ENCODE assay signal across 7 mouse cellular contexts in the genomic region with DNA sequence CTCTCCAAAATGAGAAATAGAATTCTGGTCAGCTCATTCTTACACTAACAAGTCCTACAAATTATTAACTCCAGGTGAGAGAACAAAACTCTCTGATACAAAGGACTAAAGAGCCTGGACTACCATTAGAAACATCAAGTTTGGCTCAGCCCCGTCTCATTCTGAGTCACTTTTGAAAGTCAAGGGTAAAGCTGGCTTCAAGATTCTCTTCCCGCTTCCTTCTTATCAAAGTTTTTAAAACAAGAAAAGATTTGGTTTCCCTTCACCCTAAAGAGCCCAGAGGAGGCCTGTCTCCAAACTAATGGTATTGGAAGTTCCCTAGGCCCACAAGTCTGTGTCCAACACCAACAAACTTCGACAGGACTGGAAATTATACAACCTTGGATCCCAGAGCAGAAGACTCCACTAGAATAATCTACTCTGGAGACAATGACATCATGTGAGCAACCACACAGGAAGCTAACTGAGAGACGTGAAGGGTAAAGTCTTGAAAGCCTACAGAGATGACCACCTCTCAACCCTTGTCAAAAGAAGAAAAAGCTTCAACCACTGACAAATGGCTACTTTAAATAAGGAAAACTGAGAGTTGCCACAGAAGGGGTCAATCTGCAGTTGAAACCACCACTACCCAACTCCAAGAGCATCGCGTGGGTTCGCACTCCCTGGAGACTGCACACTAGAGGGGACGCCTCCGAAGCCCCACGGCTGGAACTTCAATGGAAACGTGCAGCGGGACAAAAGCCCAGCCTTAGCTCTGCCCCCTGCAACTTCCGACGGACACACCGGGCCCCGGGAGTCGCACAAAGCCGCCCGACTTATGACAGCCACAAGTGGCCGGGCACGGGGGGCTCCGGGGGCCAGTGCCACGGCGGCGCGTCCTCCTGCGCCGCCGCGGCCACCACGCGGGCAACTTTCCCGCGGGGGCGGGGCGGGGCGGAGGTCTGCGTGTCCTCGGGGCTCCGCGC. TPM values are rescaled to one million over a fixed set of nuclear protein-coding genes. Genes with fewer than 3 reads are reported as not detected.
A peak's percentile ranks its signal among the peaks of the same experiment; 100 is the strongest.
DNase-seq lines count a peak whose midpoint lies in the region; ATAC-seq and TF ChIP-seq lines count a peak whose summit lies in the region.

No protein-coding gene starts in this region.

- H3K4me2 ChIP-seq in embryonic facial prominence, embryonic 14.5 days (ENCODE audit: low read depth, low read length) = peak overlapping the region; percentile 72
- H3K4me2 ChIP-seq in intestine, embryonic 15.5 days (replicated peaks) = peak overlapping the region; percentile 59
- H3K4me2 ChIP-seq in myocyte (ENCODE audit: low read depth) = peak overlapping the region; percentile 62

- peaks cover 40% of the 10 kb centered on the region for H3K36me3 ChIP-seq in embryonic facial prominence, embryonic 14.5 days (ENCODE audit: control insufficient read depth, insufficient read depth, low read length)
- peaks cover 12% of the 10 kb centered on the region for H3K36me3 ChIP-seq in intestine, embryonic 15.5 days
- no peaks in the 10 kb centered on the region for H3K36me3 ChIP-seq in myocyte (ENCODE audit: control insufficient read depth, insufficient read depth)

- H3K27me3 ChIP-seq in embryonic facial prominence, embryonic 14.5 days (replicated peaks; ENCODE audit: control insufficient read depth, insufficient read depth, low read length) = no peaks in the 10 kb centered on the region
- no peaks in the 10 kb centered on the region for H3K27me3 ChIP-seq in intestine, embryonic 15.5 days (replicated peaks)
- H3K27me3 ChIP-seq in myocyte (ENCODE audit: control insufficient read depth, insufficient read depth, insufficient read length) = no peaks in the 10 kb centered on the region

- peak; percentile 27; the same call in 1 of the 2 replicates for ATAC-seq in embryonic facial prominence, embryonic 14.5 days (ENCODE audit: low read depth)
- ATAC-seq in intestine, embryonic 15.5 days = peak; percentile 18

- peak overlapping the region; percentile 90 for H3K9ac ChIP-seq in embryonic facial prominence, embryonic 14.5 days (ENCODE audit: low read depth, low read length)
- peak overlapping the region; percentile 68 for H3K9ac ChIP-seq in intestine, embryonic 15.5 days

- H3K9me3 ChIP-seq in embryonic facial prominence, embryonic 14.5 days (ENCODE audit: control insufficient read depth, low read length) = no peaks in the 10 kb centered on the region
- H3K9me3 ChIP-seq in intestine, embryonic 15.5 days = no peaks in the 10 kb centered on the region

- H3K79me2 ChIP-seq in myocyte (ENCODE audit: control insufficient read depth, insufficient read depth) = peaks cover 7% of the 10 kb centered on the region

- DNase-seq in retina, embryonic 14.5 days (ENCODE audit: low spot score) = peak; percentile 54
- no peak for DNase-seq in retina, postnatal 1 day
- no peak for DNase-seq in embryonic facial prominence, embryonic 14.5 days (ENCODE audit: low spot score)
- DNase-seq in cerebellum, adult 9-11 months = no peak
- DNase-seq in thymus, postnatal 10 days (ENCODE audit: low spot score in 2 of 2) = no peak

- peaks cover 25% of the 10 kb centered on the region for H3K4me1 ChIP-seq in embryonic facial prominence, embryonic 14.5 days (ENCODE audit: control insufficient read depth, insufficient read depth, low read length)
- peaks cover 16% of the 10 kb centered on the region; the same call in 1 of the 2 replicates for H3K4me1 ChIP-seq in intestine, embryonic 15.5 days (replicated peaks)

- TF ChIP-seq POLR2A in myocyte (IDR thresholded peaks at IDR 0.05; ENCODE audit: insufficient read length, low read depth) = no peak

- peak overlapping the region; percentile 84 for H3K27ac ChIP-seq in embryonic facial prominence, embryonic 14.5 days (replicated peaks; ENCODE audit: low read depth, low read length)
- peak overlapping the region; percentile 74 for H3K27ac ChIP-seq in intestine, embryonic 15.5 days

- H3K4me3 ChIP-seq in embryonic facial prominence, embryonic 14.5 days (ENCODE audit: low read depth, low read length) = peak overlapping the region; percentile 76
- peak overlapping the region; percentile 55 for H3K4me3 ChIP-seq in intestine, embryonic 15.5 days (replicated peaks)
- peak overlapping the region; percentile 21 for H3K4me3 ChIP-seq in myocyte

- peak overlapping the region; percentile 6 for H3ac ChIP-seq in myocyte (ENCODE audit: control insufficient read depth, insufficient read length)

- WGBS in embryonic facial prominence, embryonic 14.5 days = 19% methylated on average over 22 of the region's 41 CpGs
- 39% methylated on average over 41 of the region's 41 CpGs for WGBS in intestine, embryonic 15.5 days

TF ChIP-seq in myocyte, 11 proteins besides CTCF, POLR2A, EP300 and RAD21:
- TF ChIP-seq TCF12 (IDR thresholded peaks at IDR 0.05; ENCODE audit: insufficient read depth, poor library complexity, severe bottlenecking) = no peak
- TF ChIP-seq TCF3 (IDR thresholded peaks at IDR 0.05; ENCODE audit: insufficient read length, low read depth) = no peak
- TF ChIP-seq MAX (IDR thresholded peaks at IDR 0.05; ENCODE audit: low read depth) = no peak
- no peak for TF ChIP-seq MYOD1 (IDR thresholded peaks at IDR 0.05; ENCODE audit: control insufficient read depth in 1 of 3, insufficient read length in 2 of 3, low read depth in 2 of 3)
- no peak for TF ChIP-seq E2F4 (IDR thresholded peaks at IDR 0.05; ENCODE audit: insufficient read depth)
- no peak for TF ChIP-seq REST (IDR thresholded peaks at IDR 0.05; ENCODE audit: insufficient read depth, insufficient read length)
- TF ChIP-seq SRF (IDR thresholded peaks at IDR 0.05; ENCODE audit: control insufficient read depth, insufficient read length, low read depth) = no peak
- TF ChIP-seq POLR2AphosphoS2 (IDR thresholded peaks at IDR 0.05; ENCODE audit: insufficient read length, low read depth) = no peak

RNA-seq across cellular contexts. Expression of a gene that starts 0.8 kb away (rescaled TPM):
- 66.0 and 67.5 TPM in 2 replicates for polyA plus RNA-seq in embryonic facial prominence, embryonic 14.5 days (2014; fragmentation: Nextera tagmentation; extraction: Ambion mirVana)
- polyA plus RNA-seq in intestine, embryonic 15.5 days (2015; fragmentation: Nextera tagmentation; extraction: Ambion mirVana) = 37.5 and 38.9 TPM in 2 replicates
- 21.6 TPM for polyA plus RNA-seq in myocyte (2012; fragmentation: generic; extraction: Trizol)

Comparison
In these comparisons a context has a peak if more than half of its experiments do, and no peak if none do; other contexts are left out.
1. H3K4me3 ChIP-seq: peak in every context shown above with its lines; median percentile 76 in embryonic facial prominence, embryonic 14.5 days; 55 in intestine, embryonic 15.5 days; 21 in myocyte.